Mouse (Mus musculus) hindbrain, embryonic 15.5 days (tissue): ENCODE measurements around the gene Rasgrp2. TPM values are rescaled to one million over a fixed set of nuclear protein-coding genes. Genes with fewer than 3 reads are reported as not detected.

ENCODE experiments used
- ATAC-seq: fragments of 200-750 bp; cut with Nextera tagmentation; 2 replicates; pipeline ENCODE4 v1.8.0; 2017; ENCODE audit warnings: low read depth, moderate number of reproducible peaks, moderate TSS enrichment; ENCODE audit not compliant: low FRiP score
- H3K27ac ChIP-seq: fragments of 300-500 bp; sonication (generic); replicated peaks from 2 replicates; pipeline ENCODE4 v1.5.1; 2015; ENCODE audit warnings: mild to moderate bottlenecking, inconsistent platforms
- H3K27me3 ChIP-seq: fragments of 300-500 bp; sonication (generic); 2 replicates; pipeline ENCODE4 v1.6.1; 2015; ENCODE audit warnings: control low read depth, inconsistent platforms
- H3K36me3 ChIP-seq: fragments of 300-500 bp; sonication (generic); 2 replicates; pipeline ENCODE4 v1.6.1; 2015; ENCODE audit warnings: control low read depth, inconsistent platforms
- H3K4me1 ChIP-seq: fragments of 300-500 bp; sonication (generic); replicated peaks from 2 replicates; pipeline ENCODE4 v1.6.1; 2015; ENCODE audit warnings: control low read depth, inconsistent platforms
- H3K4me2 ChIP-seq: fragments of 300-500 bp; sonication (generic); 2 replicates; pipeline ENCODE4 v1.6.1; 2015; ENCODE audit warnings: moderate library complexity, mild to moderate bottlenecking, inconsistent platforms
- H3K4me3 ChIP-seq: fragments of 300-500 bp; sonication (generic); 2 replicates; pipeline ENCODE4 v1.5.1; 2015; ENCODE audit warnings: mild to moderate bottlenecking, inconsistent platforms
- H3K9ac ChIP-seq: fragments of 300-500 bp; sonication (generic); 2 replicates; pipeline ENCODE4 v1.6.1; 2015; ENCODE audit warnings: inconsistent platforms
- H3K9me3 ChIP-seq: fragments of 300-500 bp; sonication (generic); 2 replicates; pipeline ENCODE4 v1.6.1; 2016; ENCODE audit warnings: control low read depth, inconsistent platforms
- WGBS: fragments of 180-500 bp; shearing (Covaris S2); methylation state at CpG from one replicate; pipeline ENCODE4 v1.1.7; 2015; 5-methylcytosine and 5-hydroxymethylcytosine counted together
- polyA plus RNA-seq: library from polyadenylated mRNA; unstranded; fragments of >200 nt; fragmentation: Nextera tagmentation; extraction: Ambion mirVana; gene quantifications from 2 replicates; pipeline ENCODE4 v1.2.1, GENCODE M21; 2015

Rasgrp2 gene
- 140 and 148 TPM in 2 replicates for polyA plus RNA-seq

GRCm38 (mm10) chr19:6399285-6400095 is at the start of gene Rasgrp2:
TSS of gene Rasgrp2 (plus strand) at chr19:6399340.
- H3K9ac ChIP-seq: peak within 1 kb of the TSS; percentile 52
- no peaks in the 10 kb centered on the region for H3K36me3 ChIP-seq
- no peaks in the 10 kb centered on the region for H3K9me3 ChIP-seq
- peak within 1 kb of the TSS; percentile 82 for H3K27ac ChIP-seq
- peak within 1 kb of the TSS; percentile 65 for H3K4me3 ChIP-seq
- H3K4me1 ChIP-seq: peaks cover 45% of the 10 kb centered on the region
- peaks cover 12% of the 10 kb centered on the region; the same call in 1 of the 2 replicates for H3K27me3 ChIP-seq
- peak; percentile 24 for ATAC-seq
- H3K4me2 ChIP-seq: peak within 1 kb of the TSS; percentile 99
- under 1% methylated on average over 62 of the region's 87 CpGs for WGBS

- Histone ChIP-seq H3K4me2 (no peak overlapping the region), H3K27me3 (no peaks in the 10 kb centered on the region), H3K4me1 (no peaks in the 10 kb centered on the region), H3K27ac (no peak overlapping the region), H3K36me3 (peaks cover 21% of the 10 kb centered on the region), H3K9ac (no peak overlapping the region), H3K9me3 (no peaks in the 10 kb centered on the region), H3K4me3 (no peak overlapping the region)
- ATAC-seq: no peak
- WGBS: 63% methylated on average over 14 of the region's 14 CpGs
These were observed 47.6 kb upstream of the Rasgrp2 start for GRCm38 (mm10) chr19:6351431-6352106.

- ATAC-seq: no peak
- 88% methylated on average over 2 of the region's 2 CpGs for WGBS
- no peak overlapping the region for H3K27ac ChIP-seq
- H3K36me3 ChIP-seq: peaks cover 16% of the 10 kb centered on the region; the same call in 1 of the 2 replicates
- no peaks in the 10 kb centered on the region for H3K27me3 ChIP-seq
- H3K4me1 ChIP-seq: no peaks in the 10 kb centered on the region
- no peak overlapping the region for H3K4me2 ChIP-seq
- no peak overlapping the region for H3K9ac ChIP-seq
- no peaks in the 10 kb centered on the region for H3K9me3 ChIP-seq
- H3K4me3 ChIP-seq: no peak overlapping the region
These were observed 47.0 kb upstream of the Rasgrp2 start for GRCm38 (mm10) chr19:6352107-6352505.

GRCm38 (mm10) chr19:6354030-6354429 is 45.1 kb upstream of the Rasgrp2 start:
- Histone ChIP-seq H3K4me3 (no peak overlapping the region), H3K36me3 (peaks cover 10% of the 10 kb centered on the region; the same call in 1 of the 2 replicates), H3K9me3 (no peaks in the 10 kb centered on the region), H3K4me2 (no peak overlapping the region), H3K27me3 (no peaks in the 10 kb centered on the region), H3K27ac (no peak overlapping the region), H3K4me1 (no peaks in the 10 kb centered on the region), H3K9ac (no peak overlapping the region)
- 76% methylated on average over 7 of the region's 7 CpGs for whole genome bisulfite sequencing
- no peak for ATAC-seq

GRCm38 (mm10) chr19:6361291-6361690 is 37.8 kb upstream of the Rasgrp2 start:
- H3K9ac ChIP-seq: no peak overlapping the region
- no peak for ATAC-seq
- no peaks in the 10 kb centered on the region for H3K27me3 ChIP-seq
- no peak overlapping the region for H3K4me2 ChIP-seq
- 96% methylated on average over 3 of the region's 3 CpGs for WGBS
- peaks cover 27% of the 10 kb centered on the region for H3K4me1 ChIP-seq
- no peaks in the 10 kb centered on the region for H3K9me3 ChIP-seq
- peaks cover 9% of the 10 kb centered on the region for H3K36me3 ChIP-seq
- H3K4me3 ChIP-seq: no peak overlapping the region
- no peak overlapping the region for H3K27ac ChIP-seq

GRCm38 (mm10) chr19:6363091-6363410 is 36.1 kb upstream of the Rasgrp2 start:
- peak overlapping the region; percentile 96 for H3K27ac ChIP-seq
- no peaks in the 10 kb centered on the region for H3K9me3 ChIP-seq
- H3K4me1 ChIP-seq: peaks cover 39% of the 10 kb centered on the region
- peaks cover 26% of the 10 kb centered on the region for H3K36me3 ChIP-seq
- ATAC-seq: no peak
- under 1% methylated on average over 11 of the region's 11 CpGs for WGBS
- peak overlapping the region; percentile 84 for H3K4me2 ChIP-seq
- peak overlapping the region; percentile 86 for H3K4me3 ChIP-seq
- peak overlapping the region; percentile 39; the same call in 1 of the 2 replicates for H3K9ac ChIP-seq
- no peaks in the 10 kb centered on the region for H3K27me3 ChIP-seq

- peak within 1 kb of the TSS; percentile 93 for H3K9ac ChIP-seq
- WGBS: under 1% methylated on average over 80 of the region's 85 CpGs
- ATAC-seq: peak; percentile 99
- peaks cover 39% of the 10 kb centered on the region for H3K4me1 ChIP-seq
- peaks cover 32% of the 10 kb centered on the region for H3K36me3 ChIP-seq
- H3K27ac ChIP-seq: peak within 1 kb of the TSS; percentile 96
- H3K9me3 ChIP-seq: no peaks in the 10 kb centered on the region
- no peaks in the 10 kb centered on the region for H3K27me3 ChIP-seq
- H3K4me2 ChIP-seq: peak within 1 kb of the TSS; percentile 84
- peak within 1 kb of the TSS; percentile 86 for H3K4me3 ChIP-seq
These were observed 35.5 kb upstream of the Rasgrp2 start, which contains the start of gene Sf1 for GRCm38 (mm10) chr19:6363411-6364240. TSS of gene Sf1 (plus strand) at chr19:6363690.

GRCm38 (mm10) chr19:6364317-6364725 is 34.8 kb upstream of the Rasgrp2 start:
- under 1% methylated on average over 55 of the region's 55 CpGs for WGBS
- Histone ChIP-seq H3K9me3 (no peaks in the 10 kb centered on the region), H3K27me3 (no peaks in the 10 kb centered on the region), H3K4me3 (peak overlapping the region; percentile 86), H3K4me2 (peak overlapping the region; percentile 84), H3K27ac (peak overlapping the region; percentile 96), H3K4me1 (peaks cover 39% of the 10 kb centered on the region), H3K36me3 (peaks cover 38% of the 10 kb centered on the region), H3K9ac (peak overlapping the region; percentile 93)
- no peak for ATAC-seq

- Histone ChIP-seq H3K9me3 (no peaks in the 10 kb centered on the region), H3K27me3 (no peaks in the 10 kb centered on the region), H3K9ac (peak overlapping the region; percentile 93), H3K27ac (0 out of 2 replicates have a peak overlapping the region, but pooled peaks have one; percentile 96), H3K4me2 (peak overlapping the region; percentile 84), H3K4me3 (peak overlapping the region; percentile 86), H3K36me3 (peaks cover 43% of the 10 kb centered on the region), H3K4me1 (peaks cover 39% of the 10 kb centered on the region)
- WGBS: 2% methylated on average over 2 of the region's 2 CpGs
- no peak for ATAC-seq
These were observed 34.3 kb upstream of the Rasgrp2 start for GRCm38 (mm10) chr19:6364842-6365241.

- no peak for ATAC-seq
- peaks cover 22% of the 10 kb centered on the region for H3K4me1 ChIP-seq
- peaks cover 95% of the 10 kb centered on the region for H3K36me3 ChIP-seq
- H3K27me3 ChIP-seq: no peaks in the 10 kb centered on the region
- H3K4me2 ChIP-seq: no peak overlapping the region
- no peak overlapping the region for H3K9ac ChIP-seq
- no peak overlapping the region for H3K27ac ChIP-seq
- 96% methylated on average over 2 of the region's 2 CpGs for WGBS
- no peak overlapping the region for H3K4me3 ChIP-seq
- H3K9me3 ChIP-seq: no peaks in the 10 kb centered on the region
These were observed 29.0 kb upstream of the Rasgrp2 start for GRCm38 (mm10) chr19:6370175-6370574.

- WGBS: 91% methylated on average over 3 of the region's 3 CpGs
These were observed 26.7 kb upstream of the Rasgrp2 start for GRCm38 (mm10) chr19:6372433-6372832.

More at GRCm38 (mm10) chr19:6372433-6372832, 26.7 kb upstream of the Rasgrp2 start:
- peaks cover 5% of the 10 kb centered on the region for H3K4me1 ChIP-seq
- H3K27ac ChIP-seq: no peak overlapping the region
- H3K9me3 ChIP-seq: no peaks in the 10 kb centered on the region
- no peak overlapping the region for H3K4me3 ChIP-seq
- H3K27me3 ChIP-seq: no peaks in the 10 kb centered on the region
- ATAC-seq: no peak
- H3K36me3 ChIP-seq: peaks cover 96% of the 10 kb centered on the region
- no peak overlapping the region for H3K4me2 ChIP-seq
- no peak overlapping the region for H3K9ac ChIP-seq
